Mouse (Mus musculus): ENCODE results near the gene Zpld1.
A peak's percentile ranks its signal among the peaks of the same experiment; 100 is the strongest.

Gene Zpld1

GRCm38 (mm10) chr16:55297886-55298285 lies at the start of gene Zpld1:
TSS of gene Zpld1 (minus strand) at chr16:55297986.
- DNase-seq (ENCODE audit: extremely low spot score, low read depth, low spot score): no peak

GRCm38 (mm10) chr16:55345644-55346043 lies 47.9 kb upstream of the Zpld1 start:
- no peak for DNase-seq (ENCODE audit: extremely low spot score, low read depth, low spot score)

- DNase-seq (ENCODE audit: extremely low spot score, low read depth, low spot score): no peak
These were observed 24.0 kb upstream of the Zpld1 start for GRCm38 (mm10) chr16:55321542-55322514.

GRCm38 (mm10) chr16:55316996-55317395 lies 19.2 kb upstream of the Zpld1 start:
- no peak for DNase-seq (ENCODE audit: extremely low spot score, low read depth, low spot score)

- DNase-seq (ENCODE audit: extremely low spot score, low read depth, low spot score): no peak
These were observed 14.3 kb upstream of the Zpld1 start for GRCm38 (mm10) chr16:55312106-55312505.

- no peak for DNase-seq (ENCODE audit: extremely low spot score, low read depth, low spot score)
These were observed 15.1 kb downstream of the Zpld1 start for GRCm38 (mm10) chr16:55282696-55283095.

GRCm38 (mm10) chr16:55277447-55277846 lies 20.3 kb downstream of the Zpld1 start:
- no peak for DNase-seq (ENCODE audit: extremely low spot score, low read depth, low spot score)

GRCm38 (mm10) chr16:55265281-55265680 lies 32.5 kb downstream of the Zpld1 start:
- no peak for DNase-seq (ENCODE audit: extremely low spot score, low read depth, low spot score)

- DNase-seq (ENCODE audit: extremely low spot score, low read depth, low spot score): peak; percentile 84
These were observed 36.8 kb downstream of the Zpld1 start for GRCm38 (mm10) chr16:55260862-55261574.

GRCm38 (mm10) chr16:55259719-55260118 lies 38.1 kb downstream of the Zpld1 start:
- DNase-seq (ENCODE audit: extremely low spot score, low read depth, low spot score): no peak

- DNase-seq (ENCODE audit: extremely low spot score, low read depth, low spot score): peak; percentile 54
These were observed 56.8 kb downstream of the Zpld1 start for GRCm38 (mm10) chr16:55240996-55241395.

GRCm38 (mm10) chr16:55228995-55229622 lies 68.7 kb downstream of the Zpld1 start:
- DNase-seq (ENCODE audit: extremely low spot score, low read depth, low spot score): no peak

GRCm38 (mm10) chr16:55203945-55204344 lies 93.8 kb downstream of the Zpld1 start:
- DNase-seq (ENCODE audit: extremely low spot score, low read depth, low spot score): no peak

GRCm38 (mm10) chr16:55190397-55190796 lies 107.4 kb downstream of the Zpld1 start:
- DNase-seq (ENCODE audit: extremely low spot score, low read depth, low spot score): no peak

- no peak for DNase-seq (ENCODE audit: extremely low spot score, low read depth, low spot score)
These were observed 112.4 kb downstream of the Zpld1 start for GRCm38 (mm10) chr16:55185370-55185769.
